Mouse (Mus musculus) cerebellum, adult 18-20 months (tissue): ENCODE results near the gene Psapl1.
A peak's percentile ranks its signal among the peaks of the same experiment; 100 is the strongest.

Experiments used
- DNase-seq, 2 experiments: peaks; one replicate each; pipeline ENCODE4 v3.0.0; 2021

Psapl1 gene

GRCm38 (mm10) chr5:36203916-36204315 lies at the start of gene Psapl1:
Gene Psapl1 (plus strand): TSS chr5:36204021.
- DNase-seq: no peak

DNA sequence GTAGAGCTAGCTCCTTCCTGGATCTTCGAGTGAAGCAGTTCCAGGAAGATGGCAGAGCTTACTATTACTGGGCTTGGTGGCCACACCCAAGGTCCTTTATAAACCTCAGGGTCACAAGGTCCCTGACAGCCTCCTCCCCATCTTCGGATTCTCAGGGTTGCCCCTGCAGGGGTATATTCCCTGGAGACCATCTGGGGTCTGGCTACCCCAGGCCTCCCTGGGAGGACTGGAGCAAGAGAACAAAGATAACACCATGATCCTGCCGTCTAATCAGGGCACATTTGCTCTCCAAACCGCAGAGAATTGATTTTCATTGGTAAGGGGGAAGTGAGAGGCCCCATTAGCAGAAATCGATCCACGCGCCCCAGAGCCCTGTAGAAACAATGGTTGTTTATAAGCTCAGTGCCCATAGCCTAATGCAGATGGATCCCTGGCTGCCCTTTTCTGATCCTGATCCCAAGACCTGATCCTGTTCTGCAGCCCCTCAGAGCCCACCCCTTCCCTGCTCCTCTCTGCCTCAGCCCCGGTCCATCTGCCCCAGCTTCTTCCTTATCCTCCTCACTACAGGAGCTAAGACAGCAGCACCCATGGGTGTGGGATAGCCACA lies 48.8 kb upstream of the Psapl1 start:
- no peak for DNase-seq

DNA sequence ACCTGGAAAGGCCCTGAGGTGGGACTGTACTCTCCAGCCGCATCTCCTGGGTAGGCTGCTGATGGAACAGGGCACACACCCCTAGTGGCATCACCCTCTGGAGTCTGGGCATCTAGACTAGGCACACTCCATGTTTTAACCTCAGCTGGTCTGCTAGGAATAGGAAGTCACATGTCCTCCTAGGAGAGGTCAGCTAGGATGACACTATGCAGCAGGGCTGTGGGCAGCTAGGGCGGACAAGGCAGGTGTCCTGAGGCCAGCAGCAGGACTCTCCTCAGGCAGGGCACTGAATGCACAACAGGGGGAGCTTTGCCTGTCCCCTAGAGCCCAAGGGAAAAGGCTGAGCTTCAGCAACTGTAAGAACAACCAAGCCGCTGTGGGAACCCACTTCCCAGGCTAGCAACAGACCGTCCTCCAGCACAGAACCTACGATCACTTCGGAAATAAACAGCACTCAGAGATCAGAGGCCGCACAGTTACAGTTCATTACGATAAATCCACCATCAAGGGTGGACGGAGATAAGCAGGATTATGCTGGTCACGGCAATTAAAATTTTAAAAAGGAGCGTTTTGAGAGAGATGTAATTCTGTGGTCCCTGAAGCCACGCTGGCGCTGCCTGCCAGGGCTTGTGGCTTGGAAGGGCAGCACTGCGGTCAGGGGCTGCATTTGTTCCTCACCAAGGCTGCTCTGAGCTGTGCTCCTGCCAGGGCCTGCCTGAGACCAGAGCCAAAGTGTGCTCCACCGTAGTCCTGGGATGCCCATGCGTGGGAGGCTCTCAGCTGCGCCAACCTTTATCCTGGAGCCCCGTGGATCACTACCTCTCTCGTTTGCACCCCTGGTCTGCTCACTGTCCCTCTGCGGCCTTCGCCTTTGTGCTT lies 38.2 kb upstream of the Psapl1 start:
- DNase-seq: no peak

DNA sequence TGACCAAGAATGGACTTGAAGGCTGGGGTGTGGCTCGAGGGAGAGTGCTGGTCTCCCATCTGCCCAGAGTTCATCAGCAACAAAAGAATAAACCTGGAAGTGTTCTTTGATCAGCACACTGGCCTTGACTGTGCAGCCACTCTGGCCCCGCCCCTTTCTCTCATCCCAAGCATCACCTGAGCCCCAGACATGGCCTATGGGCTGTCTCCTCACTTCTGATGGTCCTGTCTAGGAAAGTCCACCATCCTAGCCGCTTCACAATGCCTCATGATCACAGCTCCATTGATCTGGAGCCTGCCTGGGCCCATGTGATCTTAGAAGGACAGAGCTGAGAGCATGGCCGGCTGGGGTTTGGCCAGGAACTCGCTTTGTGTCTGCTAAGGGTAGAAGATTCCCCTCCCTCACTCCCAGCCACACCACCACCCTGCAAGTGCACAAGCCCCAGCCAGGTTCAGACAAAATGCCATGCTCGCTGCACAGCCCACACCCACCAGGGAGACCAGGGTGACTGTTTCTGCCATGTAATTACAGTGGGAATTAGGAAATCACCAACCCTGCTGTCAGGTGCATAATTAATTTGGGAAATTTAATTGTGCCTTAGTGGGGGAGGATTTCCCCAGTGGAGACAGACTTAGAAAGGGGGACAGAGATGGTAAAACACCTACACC lies 37.3 kb upstream of the Psapl1 start:
- DNase-seq: no peak

- DNase-seq: peak; percentile 12 to 14
Measured at GRCm38 (mm10) chr5:36168963-36169650, 34.7 kb upstream of the Psapl1 start.

- no peak for DNase-seq
Measured at GRCm38 (mm10) chr5:36174569-36175115, 29.2 kb upstream of the Psapl1 start.

DNA sequence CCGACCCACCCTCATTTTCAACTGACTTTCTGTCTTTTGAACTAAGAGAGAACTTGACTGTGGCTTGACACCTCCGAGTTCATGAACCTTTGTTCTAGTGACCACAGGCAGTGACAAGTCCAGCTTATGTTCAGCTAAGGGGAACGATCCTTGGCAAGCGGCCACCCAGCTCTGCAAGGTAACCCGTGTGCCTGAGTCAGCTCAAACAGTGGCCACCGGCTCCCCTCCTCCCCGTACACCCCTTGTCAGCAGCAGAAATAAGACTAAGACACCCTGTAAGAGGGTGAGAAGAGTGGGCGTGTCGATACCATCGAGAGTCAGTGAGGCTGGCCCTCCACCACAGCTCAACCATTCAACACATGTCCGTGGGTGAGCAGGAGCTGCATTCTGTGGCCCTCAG lies 27.4 kb upstream of the Psapl1 start:
- no peak for DNase-seq

DNA sequence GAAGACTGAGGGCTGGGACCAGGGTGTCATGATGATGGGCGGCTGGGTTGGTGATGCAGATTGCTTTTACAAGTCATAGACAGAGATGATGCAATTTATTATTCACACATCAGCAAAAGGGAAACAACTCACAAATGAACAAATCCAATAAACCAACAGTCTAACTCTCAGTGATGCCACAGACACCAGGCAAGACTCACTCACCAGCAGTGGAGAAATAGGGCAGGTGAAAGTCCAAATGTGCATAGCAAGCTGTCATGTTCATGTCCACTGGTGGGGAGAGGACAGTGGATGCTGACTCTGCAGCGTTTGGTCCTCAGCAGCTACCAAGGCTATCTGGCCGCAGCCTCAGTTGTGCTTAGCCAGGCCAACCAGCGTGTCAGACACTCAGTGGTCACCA lies 26.9 kb upstream of the Psapl1 start:
- no peak for DNase-seq

DNA sequence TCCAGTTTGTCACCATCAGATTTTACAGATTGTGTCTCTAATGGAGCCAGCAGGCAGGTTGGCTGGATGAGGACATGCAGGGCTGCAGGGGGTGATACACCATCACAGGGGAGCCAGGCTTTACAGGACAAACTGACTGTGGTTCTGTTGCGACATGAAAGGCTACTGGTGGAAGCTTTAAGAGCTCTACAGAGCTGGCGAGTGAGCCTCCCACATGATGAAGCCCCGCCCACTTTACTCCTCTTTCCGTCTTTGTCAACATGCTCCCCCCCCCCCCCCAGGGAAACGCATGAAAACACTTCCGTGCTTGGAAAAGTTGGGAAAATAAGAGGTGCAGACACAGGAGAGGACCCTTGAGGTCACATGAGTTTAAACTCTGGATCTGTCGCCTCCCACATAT lies 25.6 kb upstream of the Psapl1 start:
- no peak for DNase-seq

DNA sequence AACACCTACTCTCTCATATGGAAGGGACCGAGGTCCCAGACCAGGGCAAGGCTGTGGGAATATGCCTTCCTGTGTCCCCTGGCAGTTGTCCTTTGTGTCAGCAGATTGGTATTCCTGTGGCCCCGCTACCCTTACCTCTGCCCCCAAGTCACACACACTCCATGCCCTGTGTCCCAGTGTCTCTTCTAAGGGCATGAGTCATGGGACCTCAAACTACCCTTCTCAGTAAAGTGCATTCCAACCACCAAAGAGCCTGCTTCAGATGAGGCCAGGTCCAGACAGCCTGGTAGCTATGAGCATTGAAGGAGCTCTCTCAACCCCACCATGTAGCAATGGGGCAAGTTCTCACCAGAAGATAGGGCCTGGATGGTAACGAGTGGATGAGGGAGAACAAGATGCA lies 25.0 kb upstream of the Psapl1 start:
- DNase-seq: no peak

- DNase-seq: no peak
Measured at GRCm38 (mm10) chr5:36179708-36180107, 24.1 kb upstream of the Psapl1 start.

DNA sequence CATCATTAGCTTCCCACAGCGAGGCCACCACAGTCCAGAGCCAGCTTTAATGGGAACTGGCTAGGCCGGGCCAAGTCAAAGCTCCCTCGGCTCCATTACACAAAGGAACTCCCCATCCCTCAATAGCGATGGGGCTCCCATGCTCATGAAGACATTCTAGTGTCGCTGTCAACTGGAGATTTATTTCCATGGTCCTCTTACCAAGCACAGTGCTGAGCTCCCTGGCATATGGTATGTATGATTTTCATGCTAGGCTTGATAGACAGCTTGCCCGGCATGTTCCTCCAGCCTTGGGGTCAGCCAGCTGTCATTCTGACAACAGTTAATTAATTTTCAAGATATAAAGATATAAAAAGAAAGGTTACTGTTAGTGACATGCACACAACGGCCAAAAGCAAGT lies 21.5 kb upstream of the Psapl1 start:
- no peak for DNase-seq

GRCm38 (mm10) chr5:36186294-36187053 lies 17.3 kb upstream of the Psapl1 start:
- DNase-seq: no peak

- DNase-seq: no peak
Measured at GRCm38 (mm10) chr5:36188310-36188709, 15.5 kb upstream of the Psapl1 start.

DNA sequence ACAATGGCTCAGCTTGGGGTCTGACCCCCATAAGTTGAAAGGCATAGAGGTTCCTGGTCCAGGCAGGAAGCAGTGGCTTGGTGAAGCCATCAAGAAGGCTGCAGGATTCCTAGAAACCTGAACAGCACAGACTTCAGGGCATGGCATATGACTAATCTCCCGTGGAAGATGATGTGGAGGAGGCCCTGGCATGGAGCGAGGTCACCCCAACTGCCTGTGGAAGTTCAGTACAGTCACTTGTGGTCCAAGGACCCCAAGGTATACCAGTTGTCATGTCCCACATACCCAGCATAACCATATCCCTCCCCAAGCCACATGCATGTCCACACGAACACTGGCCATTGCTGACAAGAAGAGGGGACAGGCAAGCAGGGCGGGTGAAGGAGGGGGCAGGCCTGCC lies 12.5 kb upstream of the Psapl1 start:
- DNase-seq: no peak

GRCm38 (mm10) chr5:36191876-36192275 lies 11.9 kb upstream of the Psapl1 start:
- DNase-seq: no peak

- no peak for DNase-seq
Measured at GRCm38 (mm10) chr5:36192677-36193076, 11.1 kb upstream of the Psapl1 start.

GRCm38 (mm10) chr5:36194631-36195030 lies 9.2 kb upstream of the Psapl1 start:
- no peak for DNase-seq

- DNase-seq: no peak
Measured at GRCm38 (mm10) chr5:36195436-36195835, 8.4 kb upstream of the Psapl1 start.

GRCm38 (mm10) chr5:36199519-36199918 lies 4.3 kb upstream of the Psapl1 start:
- DNase-seq: no peak

DNA sequence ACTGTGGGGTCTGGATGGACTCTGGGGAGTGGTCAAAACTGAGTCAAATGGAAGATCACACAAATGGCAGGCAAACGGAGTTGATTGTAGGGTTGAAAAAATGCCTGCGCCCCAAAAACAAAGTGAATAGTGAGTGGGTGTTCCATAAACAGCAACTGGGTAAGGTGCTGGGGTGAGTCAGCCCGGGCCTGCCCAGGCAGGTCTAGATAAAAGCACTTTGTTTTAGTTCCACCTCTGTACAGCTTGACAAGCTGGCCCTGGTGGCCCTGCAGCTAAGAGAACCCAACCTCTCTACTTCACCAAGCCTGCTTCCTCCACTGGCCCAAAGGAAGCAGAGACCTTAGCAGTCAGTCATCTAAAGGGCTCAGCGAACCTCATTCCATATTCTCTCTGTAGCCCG lies 1.0 kb upstream of the Psapl1 start:
- DNase-seq: no peak

GRCm38 (mm10) chr5:36203421-36203820 lies 400 bp upstream of the Psapl1 start:
- DNase-seq: no peak
